Mouse (Mus musculus): ENCODE results near the gene Agxt. TPM values are rescaled to one million over a fixed set of nuclear protein-coding genes. Genes with fewer than 3 reads are reported as not detected.

Agxt gene
- polyA plus RNA-seq (2016; fragmentation: Nextera tagmentation; extraction: Ambion mirVana), result not detected in 2 replicates

DNA sequence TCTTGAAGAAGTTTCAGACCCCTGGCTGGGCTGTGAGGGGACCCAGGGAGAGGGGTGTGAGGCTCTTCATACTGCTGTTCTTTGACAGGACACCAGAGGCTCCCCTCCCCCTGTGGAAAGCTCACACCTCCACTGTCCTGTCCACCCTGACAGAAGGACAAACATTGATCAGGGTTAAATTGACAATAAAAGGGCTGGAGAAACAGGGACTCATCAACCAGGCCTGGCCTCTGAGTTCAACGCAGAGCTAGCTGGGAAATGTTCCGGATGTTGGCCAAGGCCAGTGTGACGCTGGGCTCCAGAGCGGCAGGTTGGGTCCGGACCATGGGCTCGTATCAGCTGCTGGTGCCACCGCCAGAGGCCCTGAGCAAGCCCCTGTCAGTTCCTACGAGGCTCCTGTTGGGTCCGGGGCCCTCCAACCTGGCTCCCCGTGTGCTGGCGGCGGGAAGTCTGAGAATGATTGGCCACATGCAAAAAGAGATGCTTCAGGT, at the start of gene Agxt:
Gene Agxt (plus strand): TSS at position 205 of the 491 bp plus-strand sequence.
- H3K4me3 ChIP-seq, result no peak within 1 kb of the TSS
- no peak within 1 kb of the TSS for H3K4me2 ChIP-seq (replicated peaks)
- H3K9me3 ChIP-seq (replicated peaks), result no peaks in the 10 kb centered on the region
- H3K36me3 ChIP-seq, result no peaks in the 10 kb centered on the region
- H3K4me1 ChIP-seq, result no peaks in the 10 kb centered on the region
- H3K27me3 ChIP-seq, result no peaks in the 10 kb centered on the region
- no peak for ATAC-seq (ENCODE audit: low FRiP score)
- H3K9ac ChIP-seq, result no peak within 1 kb of the TSS
- 87% methylated on average over 12 of the region's 12 CpGs for WGBS
- no peak within 1 kb of the TSS for H3K27ac ChIP-seq

DNA sequence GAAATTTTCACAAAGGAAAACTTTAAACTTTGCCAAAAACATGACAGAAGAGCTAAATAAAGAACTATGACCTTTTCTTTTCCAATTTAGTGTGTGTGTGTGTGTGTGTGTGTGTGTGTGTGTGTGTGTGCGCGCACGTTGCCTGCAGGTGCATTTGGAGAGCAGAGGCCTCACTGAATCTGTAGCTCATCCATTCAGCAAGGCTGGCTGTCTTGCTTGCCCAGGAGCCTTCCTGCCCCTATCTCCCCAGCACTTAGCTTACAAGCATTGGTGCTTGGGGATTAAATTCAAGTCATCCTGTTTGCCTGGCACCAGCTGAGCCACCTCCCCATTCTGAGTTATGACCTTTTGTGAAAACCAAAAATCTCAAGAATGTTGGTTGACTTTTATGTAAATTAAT, 42.5 kb upstream of the Agxt start:
- H3K4me1 ChIP-seq, result peaks cover 10% of the 10 kb centered on the region
- H3K36me3 ChIP-seq, result 0 out of 2 replicates have a peak, but pooled peaks cover 4% of the 10 kb centered on the region
- H3K9me3 ChIP-seq (replicated peaks), result no peaks in the 10 kb centered on the region
- no peaks in the 10 kb centered on the region for H3K27me3 ChIP-seq
- H3K9ac ChIP-seq, result no peak overlapping the region
- no peak overlapping the region for H3K4me2 ChIP-seq (replicated peaks)
- WGBS, result 91% methylated on average over 3 of the region's 3 CpGs
- ATAC-seq (ENCODE audit: low FRiP score), result no peak
- H3K4me3 ChIP-seq, result no peak overlapping the region
- H3K27ac ChIP-seq, result no peak overlapping the region

DNA sequence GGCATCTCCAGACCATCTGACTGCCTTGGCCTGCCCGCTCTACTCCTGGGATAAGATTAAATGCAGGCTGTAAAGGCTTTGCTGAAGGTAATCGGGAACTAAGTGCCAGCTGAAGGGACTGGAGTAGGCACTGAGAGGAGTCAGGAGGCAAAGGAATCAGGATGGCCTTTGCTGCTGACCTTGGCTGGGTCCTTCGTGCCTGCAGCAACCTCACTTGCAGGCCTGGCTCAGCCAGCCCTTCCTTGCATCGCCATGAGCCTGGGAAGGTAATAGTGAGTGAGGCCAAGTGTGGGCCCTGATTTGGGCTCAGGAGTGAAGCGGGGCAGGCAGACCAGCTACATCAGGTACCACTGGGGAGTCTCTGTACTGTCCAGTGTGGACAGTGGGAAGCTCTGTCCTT, 36.1 kb upstream of the Agxt start:
- WGBS, result 84% methylated on average over 5 of the region's 5 CpGs
- H3K27ac ChIP-seq, result no peak overlapping the region
- no peak for ATAC-seq (ENCODE audit: low FRiP score)
- H3K27me3 ChIP-seq, result peaks cover 39% of the 10 kb centered on the region
- H3K4me3 ChIP-seq, result no peak overlapping the region
- no peak overlapping the region; the same call in 1 of the 2 replicates for H3K9ac ChIP-seq
- H3K9me3 ChIP-seq (replicated peaks), result no peaks in the 10 kb centered on the region
- H3K4me1 ChIP-seq, result peaks cover 29% of the 10 kb centered on the region
- H3K4me2 ChIP-seq (replicated peaks), result peak overlapping the region; percentile 76
- H3K36me3 ChIP-seq, result 0 out of 2 replicates have a peak, but pooled peaks cover 3% of the 10 kb centered on the region

DNA sequence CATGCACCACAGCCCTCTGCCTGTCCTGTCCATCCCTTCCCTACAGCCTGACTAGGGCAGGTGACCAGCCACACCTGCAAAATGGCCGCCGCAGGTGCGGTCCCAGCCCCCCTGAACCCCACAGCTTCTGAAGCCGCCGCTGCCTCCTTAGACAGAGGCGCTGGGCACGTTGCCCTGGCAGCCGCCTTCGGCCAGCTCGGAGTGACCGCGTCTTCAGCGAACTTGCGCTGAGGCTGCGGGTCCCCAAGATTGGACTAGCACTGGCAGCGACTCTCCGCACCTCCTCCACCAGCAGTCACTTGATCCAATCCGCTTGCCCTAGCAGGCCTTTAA, 34.8 kb upstream of the Agxt start:
- peak overlapping the region; percentile 89 for H3K27ac ChIP-seq
- no peak; the same call in 1 of the 2 replicates for ATAC-seq (ENCODE audit: low FRiP score)
- 2% methylated on average over 18 of the region's 18 CpGs for WGBS

DNA sequence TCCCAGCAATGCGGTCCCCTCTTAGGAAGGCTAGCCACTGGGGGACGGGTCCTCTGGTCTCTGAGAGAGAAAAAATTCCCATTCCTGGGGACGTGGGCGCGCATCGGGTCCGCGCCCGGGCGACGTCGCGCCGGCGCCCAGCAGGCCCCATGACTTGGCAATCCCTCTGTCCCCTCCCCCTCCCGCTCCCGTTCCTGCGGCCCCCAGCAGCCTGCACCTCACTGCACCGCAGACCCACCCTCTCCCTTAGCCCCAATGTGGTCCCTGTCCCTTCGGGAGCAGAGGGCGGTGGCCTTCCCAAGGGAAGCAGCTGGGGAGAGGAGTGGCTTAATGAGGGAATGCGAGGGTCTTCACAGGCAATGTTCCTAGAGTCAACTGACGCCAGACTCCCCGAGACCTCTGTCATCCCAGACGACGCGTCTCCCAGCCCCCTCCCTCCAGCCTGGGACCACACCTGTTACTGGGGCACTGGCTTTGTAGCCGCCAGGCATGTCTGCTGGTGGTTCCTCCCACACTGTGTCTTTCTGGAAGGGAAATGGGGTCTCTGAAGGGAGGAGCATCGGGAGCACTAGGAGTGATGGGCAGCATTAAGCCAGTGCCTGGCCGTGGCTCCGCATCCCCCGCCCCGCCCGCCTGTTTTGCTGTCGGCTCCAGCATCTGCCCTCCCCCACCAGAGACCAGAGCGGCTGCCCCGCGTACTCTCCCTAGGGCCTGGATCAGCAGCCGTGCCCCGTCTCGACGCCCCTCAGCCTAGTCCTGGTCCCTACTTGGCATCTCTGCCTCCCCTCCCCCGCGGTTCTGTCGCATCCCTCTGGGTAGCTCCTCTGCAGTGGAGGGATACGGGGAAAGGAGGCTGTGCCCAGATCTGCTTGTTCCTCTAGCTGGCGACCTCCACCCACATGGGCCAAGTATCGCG, 34.2 kb upstream of the Agxt start:
- H3K27ac ChIP-seq, result peak overlapping the region; percentile 89
- under 1% methylated on average over 49 of the region's 49 CpGs for WGBS
- peak; percentile 77 for ATAC-seq (ENCODE audit: low FRiP score)

More for the DNA sequence above, 34.8 kb upstream of the Agxt start:
- H3K4me3 ChIP-seq, result peak overlapping the region; percentile 62
- H3K4me2 ChIP-seq (replicated peaks), result peak overlapping the region; percentile 76
- no peaks in the 10 kb centered on the region for H3K9me3 ChIP-seq (replicated peaks)
- 0 out of 2 replicates have a peak, but pooled peaks cover 3% of the 10 kb centered on the region for H3K36me3 ChIP-seq
- peaks cover 42% of the 10 kb centered on the region for H3K27me3 ChIP-seq
- H3K4me1 ChIP-seq, result peaks cover 28% of the 10 kb centered on the region
- H3K9ac ChIP-seq, result peak overlapping the region; percentile 75

DNA sequence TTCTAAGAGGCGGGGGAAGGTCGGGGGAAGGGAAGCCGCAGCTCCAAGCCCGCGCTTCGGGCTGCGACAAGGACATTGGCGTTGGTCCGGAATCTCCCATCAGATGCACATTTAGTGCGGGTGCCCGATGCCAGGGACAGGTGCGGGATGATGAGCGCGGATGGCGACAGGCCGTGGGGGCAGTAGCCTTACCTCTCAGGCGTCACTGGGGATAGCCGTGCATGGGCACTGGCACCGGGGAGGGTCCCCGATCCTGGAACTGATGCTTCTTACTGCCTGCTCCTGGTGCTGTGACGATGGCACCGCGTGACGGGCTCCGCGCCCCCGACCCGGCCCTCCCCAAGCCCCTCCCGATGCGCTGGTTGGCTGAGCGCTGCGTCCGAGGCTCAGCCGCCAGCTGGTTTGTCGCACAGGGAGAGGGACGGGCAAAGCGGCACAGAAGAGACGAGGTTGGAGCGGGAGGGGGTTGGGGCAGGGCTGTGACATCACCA, 33.4 kb upstream of the Agxt start, which contains the start of gene Kif1a:
Gene Kif1a (minus strand): TSS at position 381 of the 491 bp plus-strand sequence.
- Histone ChIP-seq H3K27ac (peak within 1 kb of the TSS; percentile 89), H3K4me2 (replicated peaks) (peak within 1 kb of the TSS; percentile 76), H3K9ac (peak within 1 kb of the TSS; percentile 75), H3K36me3 (no peaks in the 10 kb centered on the region), H3K27me3 (peaks cover 42% of the 10 kb centered on the region), H3K4me1 (peaks cover 19% of the 10 kb centered on the region), H3K4me3 (peak within 1 kb of the TSS; percentile 62), H3K9me3 (replicated peaks) (no peaks in the 10 kb centered on the region)
- peak; percentile 91 for ATAC-seq (ENCODE audit: low FRiP score)
- WGBS, result under 1% methylated on average over 35 of the region's 39 CpGs

More for the DNA sequence above, 34.2 kb upstream of the Agxt start:
- Histone ChIP-seq H3K9ac (peak overlapping the region; percentile 75), H3K4me1 (peaks cover 23% of the 10 kb centered on the region), H3K9me3 (replicated peaks) (no peaks in the 10 kb centered on the region), H3K4me3 (peak overlapping the region; percentile 62), H3K4me2 (replicated peaks) (peak overlapping the region; percentile 76), H3K27me3 (peaks cover 42% of the 10 kb centered on the region), H3K36me3 (0 out of 2 replicates have a peak, but pooled peaks cover 3% of the 10 kb centered on the region)

DNA sequence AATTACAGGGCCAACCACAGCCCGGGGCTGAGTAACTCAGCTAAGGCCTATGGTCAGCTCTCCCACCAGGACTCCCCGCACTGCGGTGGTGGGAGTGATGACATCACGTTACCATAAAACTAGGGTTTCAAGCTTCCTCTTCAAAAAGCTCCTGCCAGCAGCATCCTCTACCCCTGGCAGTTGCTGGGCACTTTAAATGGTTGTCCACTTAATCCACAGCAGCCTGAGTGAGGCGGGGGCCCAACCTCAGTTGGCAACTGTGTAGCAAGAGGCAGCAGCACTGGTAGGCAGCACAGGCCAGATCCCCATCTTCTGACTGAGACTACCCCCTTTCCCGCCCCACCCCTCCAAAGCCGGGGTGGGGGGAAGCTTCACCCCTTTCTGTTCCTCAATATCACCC, 32.3 kb upstream of the Agxt start:
- 59% methylated on average over 7 of the region's 7 CpGs for whole genome bisulfite sequencing
- no peaks in the 10 kb centered on the region for H3K36me3 ChIP-seq
- no peak overlapping the region for H3K9ac ChIP-seq
- no peak overlapping the region for H3K4me2 ChIP-seq (replicated peaks)
- peaks cover 19% of the 10 kb centered on the region for H3K4me1 ChIP-seq
- no peak for ATAC-seq (ENCODE audit: low FRiP score)
- H3K27me3 ChIP-seq, result peaks cover 42% of the 10 kb centered on the region
- H3K27ac ChIP-seq, result no peak overlapping the region
- no peaks in the 10 kb centered on the region for H3K9me3 ChIP-seq (replicated peaks)
- no peak overlapping the region for H3K4me3 ChIP-seq

DNA sequence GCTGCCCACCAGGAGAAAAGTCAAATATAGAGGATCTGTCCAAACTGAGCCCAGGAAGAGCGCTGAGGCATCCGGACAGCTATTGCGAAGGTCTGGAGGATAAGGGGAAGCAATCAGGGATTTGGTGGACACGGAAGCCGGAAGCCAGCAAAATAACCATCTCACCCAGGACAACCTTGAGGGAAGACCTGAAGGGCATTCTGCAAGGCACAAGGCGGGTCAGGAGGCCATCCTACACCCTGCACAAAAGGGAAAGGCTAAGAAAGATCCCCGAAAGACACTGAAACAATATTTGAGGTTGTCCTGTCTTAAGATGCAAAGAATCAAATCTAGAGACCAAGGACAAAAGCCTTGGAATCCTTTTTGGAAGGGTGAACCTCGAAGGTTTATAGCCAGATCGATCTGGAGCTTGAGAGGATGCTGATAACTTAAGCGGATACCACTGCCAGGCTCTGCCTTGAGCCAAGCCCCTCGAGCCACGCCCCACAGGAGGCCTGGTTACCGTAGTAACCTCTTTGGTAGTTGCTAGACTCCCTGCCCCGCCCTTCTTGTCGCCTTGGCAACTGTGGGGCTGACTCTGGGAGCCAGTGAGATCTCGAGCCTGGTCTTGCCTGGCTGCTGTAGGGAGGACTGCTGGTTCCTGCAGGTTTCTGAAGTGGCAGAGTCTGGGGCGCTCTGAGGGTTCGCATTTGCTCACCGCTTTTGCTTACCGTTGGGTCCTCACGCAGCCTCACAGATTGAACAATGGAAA, 20.2 kb upstream of the Agxt start:
- no peaks in the 10 kb centered on the region for H3K36me3 ChIP-seq
- peak overlapping the region; percentile 55; the same call in 1 of the 2 replicates for H3K27ac ChIP-seq
- peak overlapping the region; percentile 59 for H3K9ac ChIP-seq
- peak; percentile 100 for ATAC-seq (ENCODE audit: low FRiP score)
- H3K4me3 ChIP-seq, result peak overlapping the region; percentile 38
- 24% methylated on average over 21 of the region's 21 CpGs for WGBS
- H3K4me2 ChIP-seq (replicated peaks), result peak overlapping the region; percentile 65
- H3K27me3 ChIP-seq, result no peaks in the 10 kb centered on the region
- peaks cover 11% of the 10 kb centered on the region; the same call in 1 of the 2 replicates for H3K4me1 ChIP-seq
- H3K9me3 ChIP-seq (replicated peaks), result no peaks in the 10 kb centered on the region

DNA sequence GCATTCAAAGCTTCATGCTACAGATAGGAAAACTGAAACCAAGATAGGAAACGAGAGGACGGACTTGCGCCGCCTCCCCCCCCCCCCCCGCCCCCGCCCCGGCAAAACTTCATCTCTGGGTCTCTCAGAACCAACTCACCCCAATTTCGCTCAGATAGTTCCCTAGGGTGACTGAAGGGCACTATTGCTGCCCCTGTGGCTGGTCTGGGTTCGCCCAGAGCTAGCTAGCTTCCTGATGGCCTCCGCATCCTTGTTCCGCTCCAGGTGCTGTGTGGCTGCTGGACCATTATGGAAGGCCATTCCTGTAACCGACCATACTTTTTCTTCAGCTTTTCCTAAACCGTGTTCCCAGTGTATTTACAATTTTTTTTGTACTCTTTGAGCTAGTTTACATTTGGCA, 19.6 kb upstream of the Agxt start:
- Histone ChIP-seq H3K27me3 (no peaks in the 10 kb centered on the region), H3K27ac (peak overlapping the region; percentile 55; the same call in 1 of the 2 replicates), H3K9me3 (replicated peaks) (no peaks in the 10 kb centered on the region), H3K9ac (peak overlapping the region; percentile 59), H3K4me1 (peaks cover 11% of the 10 kb centered on the region; the same call in 1 of the 2 replicates), H3K4me2 (replicated peaks) (peak overlapping the region; percentile 65), H3K4me3 (peak overlapping the region; percentile 38), H3K36me3 (no peaks in the 10 kb centered on the region)
- ATAC-seq (ENCODE audit: low FRiP score), result peak; percentile 85
- 14% methylated on average over 13 of the region's 13 CpGs for WGBS

DNA sequence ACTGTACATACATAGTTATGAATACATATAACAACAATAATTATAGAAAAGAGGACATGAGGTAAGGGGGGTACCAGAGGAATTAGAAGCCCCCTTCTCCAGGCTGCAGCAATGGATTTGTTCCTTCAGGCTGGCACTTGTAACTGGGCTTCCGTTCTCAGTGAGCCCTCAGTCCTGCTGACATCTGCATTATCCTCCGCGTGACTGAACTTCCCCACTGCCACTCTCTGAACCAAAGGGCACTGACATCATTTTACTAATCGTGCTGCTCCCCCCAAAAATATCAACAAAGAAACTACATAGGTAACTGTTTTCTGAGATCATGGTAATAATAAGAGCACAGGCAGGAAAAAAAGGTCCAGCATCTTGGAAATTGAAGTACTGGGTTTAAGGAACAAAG, 16.2 kb upstream of the Agxt start:
- no peaks in the 10 kb centered on the region for H3K36me3 ChIP-seq
- H3K27me3 ChIP-seq, result no peaks in the 10 kb centered on the region
- H3K4me2 ChIP-seq (replicated peaks), result no peak overlapping the region
- no peak for ATAC-seq (ENCODE audit: low FRiP score)
- no peaks in the 10 kb centered on the region for H3K9me3 ChIP-seq (replicated peaks)
- H3K9ac ChIP-seq, result no peak overlapping the region
- H3K4me3 ChIP-seq, result no peak overlapping the region
- peaks cover 11% of the 10 kb centered on the region; the same call in 1 of the 2 replicates for H3K4me1 ChIP-seq
- WGBS, result 29% methylated on average over 4 of the region's 4 CpGs
- no peak overlapping the region for H3K27ac ChIP-seq

DNA sequence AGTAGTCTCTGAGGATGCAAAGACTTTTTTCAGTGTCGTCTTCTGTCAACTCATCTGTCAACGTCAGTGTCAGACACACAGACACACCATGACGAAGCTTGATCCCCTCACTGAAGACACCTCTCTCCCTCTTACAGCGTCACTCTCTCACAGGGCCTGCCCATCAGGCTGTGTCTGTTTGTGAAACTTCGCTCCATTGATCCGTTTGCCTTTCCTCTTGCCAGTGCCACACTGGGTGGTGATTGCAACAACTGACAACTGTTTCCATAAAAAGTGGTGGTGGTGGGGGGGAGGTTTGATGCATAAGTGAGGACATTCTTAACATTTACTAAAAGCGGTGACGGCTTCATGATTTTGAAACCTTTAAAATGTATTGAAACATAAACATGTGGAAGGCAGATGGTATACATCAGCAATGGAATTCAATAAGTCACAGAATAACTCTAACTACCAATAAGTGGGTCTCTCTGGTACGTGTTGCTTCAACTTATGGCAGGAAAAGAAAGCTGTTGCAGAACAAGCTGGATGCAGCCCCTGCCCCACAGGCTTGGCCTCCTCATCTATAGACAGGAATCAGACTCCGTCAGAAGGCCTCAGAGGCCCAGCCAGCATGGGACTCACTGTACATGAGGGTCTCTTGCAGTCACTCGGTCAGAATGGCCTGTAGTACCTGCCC, 11.7 kb upstream of the Agxt start:
- Histone ChIP-seq H3K36me3 (no peaks in the 10 kb centered on the region), H3K9me3 (replicated peaks) (no peaks in the 10 kb centered on the region), H3K4me3 (no peak overlapping the region), H3K4me2 (replicated peaks) (no peak overlapping the region), H3K9ac (no peak overlapping the region), H3K27ac (no peak overlapping the region), H3K27me3 (no peaks in the 10 kb centered on the region), H3K4me1 (no peaks in the 10 kb centered on the region)
- no peak for ATAC-seq (ENCODE audit: low FRiP score)
- 75% methylated on average over 11 of the region's 11 CpGs for WGBS

All from hindbrain, embryonic 12.5 days (tissue).